Mouse (Mus musculus) left cerebral cortex, postnatal 36 days (tissue): ENCODE data around the gene Olfr1368. TPM values are rescaled to one million over a fixed set of nuclear protein-coding genes. Genes with fewer than 3 reads are reported as not detected.

Experiments
- DNase-seq, 2 experiments: peaks; one replicate each; pipeline ENCODE4 v3.0.0; 2021 to 2022; ENCODE audit warnings: low spot score in 2 of 2, mixed read lengths in 1 of 2
- intact Hi-C: fragments of 180-260 bp; cut with DNase I; formaldehyde crosslinking; loops from one replicate; pipeline ENCODE4 v1.15.1; 2025
- total RNA-seq, 2 experiments: library from RNA; stranded (reverse); gene quantifications; 2 replicates each; pipeline ENCODE4 v1.2.3; 2021

Gene Olfr1368
- total RNA-seq, 2 experiments from 2014 or later: not detected

GRCm38 (mm10) chr13:21109759-21110158 is 35.9 kb downstream of the Olfr1368 start:
- no peak for DNase-seq
- intact Hi-C loops: no loop called here

Other genes with a start within 250 kb of the Olfr1368 start
- not detected for gene Olfr1370, start 70.9 kb downstream of the Olfr1368 start, total RNA-seq
- not detected for gene Olfr1369-ps1, start 34.4 kb downstream of the Olfr1368 start, total RNA-seq
- gene Olfr263, start 16.2 kb downstream of the Olfr1368 start, total RNA-seq: not detected
- gene Trim27, start 33.6 kb upstream of the Olfr1368 start, total RNA-seq: 10 to 100 TPM; 34.0 TPM
- not detected for gene Gpx5, start 146.9 kb upstream of the Olfr1368 start, total RNA-seq
- not detected for gene Gpx6, start 166.3 kb upstream of the Olfr1368 start, total RNA-seq
- gene Olfr1367, start 201.0 kb upstream of the Olfr1368 start, total RNA-seq: not detected
- gene Zscan12, start 217.0 kb upstream of the Olfr1368 start, total RNA-seq: 1 to 10 TPM; 7.1 to 9.4 TPM